8 mouse cellular contexts compared by ENCODE assay signal in genomic region chr13:50464621-50465562, GRCm38 (mm10). TPM values are rescaled to one million over a fixed set of nuclear protein-coding genes. Genes with fewer than 3 reads are reported as not detected.
DNase-seq lines count a peak whose midpoint lies in the region; ATAC-seq and TF ChIP-seq lines count a peak whose summit lies in the region.

No protein-coding gene starts in this region.

- no peak overlapping the region for H3K9ac ChIP-seq in lung, postnatal 0 days (replicated peaks; ENCODE audit: low read depth)
- H3K9ac ChIP-seq in limb, embryonic 12.5 days (replicated peaks) = no peak overlapping the region
- H3K9ac ChIP-seq in stomach, embryonic 15.5 days = no peak overlapping the region

- no peaks in the 10 kb centered on the region for H3K9me3 ChIP-seq in lung, postnatal 0 days (ENCODE audit: low read length)
- no peaks in the 10 kb centered on the region for H3K9me3 ChIP-seq in hindbrain, embryonic 10.5 days
- H3K9me3 ChIP-seq in limb, embryonic 12.5 days = no peaks in the 10 kb centered on the region
- no peaks in the 10 kb centered on the region for H3K9me3 ChIP-seq in stomach, embryonic 15.5 days

- no peak for ATAC-seq in lung, postnatal 0 days
- no peak for ATAC-seq in limb, embryonic 12.5 days (ENCODE audit: insufficient number of reproducible peaks, insufficient read depth, low FRiP score, low TSS enrichment, low read depth)
- ATAC-seq in stomach, embryonic 15.5 days (ENCODE audit: insufficient read depth, low FRiP score, low read depth) = no peak
- ATAC-seq in CD4-positive, CD25-positive, alpha-beta regulatory T cell, adult 4 months = no peak
- no peak for ATAC-seq in inflammation-experienced regulatory T-cells, adult 6 months

- H3K36me3 ChIP-seq in lung, postnatal 0 days (ENCODE audit: insufficient read depth, low read length) = no peaks in the 10 kb centered on the region
- no peaks in the 10 kb centered on the region for H3K36me3 ChIP-seq in hindbrain, embryonic 10.5 days
- no peaks in the 10 kb centered on the region for H3K36me3 ChIP-seq in limb, embryonic 12.5 days
- no peaks in the 10 kb centered on the region for H3K36me3 ChIP-seq in stomach, embryonic 15.5 days

- peak overlapping the region; percentile 34; the same call in 1 of the 2 replicates for H3K4me2 ChIP-seq in lung, postnatal 0 days (replicated peaks; ENCODE audit: low read depth, low read length)
- H3K4me2 ChIP-seq in limb, embryonic 12.5 days = peak overlapping the region; percentile 54
- H3K4me2 ChIP-seq in stomach, embryonic 15.5 days = peak overlapping the region; percentile 42

- no peaks in the 10 kb centered on the region for H3K4me1 ChIP-seq in lung, postnatal 0 days (ENCODE audit: insufficient read depth, low read depth, low read length)
- H3K4me1 ChIP-seq in hindbrain, embryonic 10.5 days (replicated peaks) = no peaks in the 10 kb centered on the region
- H3K4me1 ChIP-seq in limb, embryonic 12.5 days (replicated peaks) = no peaks in the 10 kb centered on the region
- H3K4me1 ChIP-seq in stomach, embryonic 15.5 days = no peaks in the 10 kb centered on the region
- no peaks in the 10 kb centered on the region for H3K4me1 ChIP-seq in cerebellum, adult 2 months (ENCODE audit: control insufficient read depth, insufficient read depth, low read length)

- no peak overlapping the region for H3K27ac ChIP-seq in lung, postnatal 0 days (ENCODE audit: low read length)
- no peak overlapping the region for H3K27ac ChIP-seq in hindbrain, embryonic 10.5 days
- H3K27ac ChIP-seq in limb, embryonic 12.5 days = no peak overlapping the region
- H3K27ac ChIP-seq in stomach, embryonic 15.5 days = no peak overlapping the region
- no peak overlapping the region for H3K27ac ChIP-seq in cerebellum, adult 2 months (ENCODE audit: insufficient read depth, low read length)

- WGBS in lung, postnatal 0 days = 19% methylated on average over 27 of the region's 27 CpGs
- WGBS in hindbrain, embryonic 10.5 days = 39% methylated on average over 27 of the region's 27 CpGs
- 29% methylated on average over 27 of the region's 27 CpGs for WGBS in limb, embryonic 12.5 days
- 27% methylated on average over 27 of the region's 27 CpGs for WGBS in stomach, embryonic 15.5 days
- WGBS in cerebellum, adult 2 months = 42% methylated on average over 27 of the region's 27 CpGs

- H3K4me3 ChIP-seq in lung, postnatal 0 days (ENCODE audit: low read depth, low read length) = no peak overlapping the region
- peak overlapping the region; percentile 38 for H3K4me3 ChIP-seq in hindbrain, embryonic 10.5 days
- peak overlapping the region; percentile 33 for H3K4me3 ChIP-seq in limb, embryonic 12.5 days (replicated peaks)
- peak overlapping the region; percentile 19 for H3K4me3 ChIP-seq in stomach, embryonic 15.5 days (replicated peaks)
- H3K4me3 ChIP-seq in cerebellum, adult 2 months (replicated peaks; ENCODE audit: insufficient read depth, low read depth, low read length) = no peak overlapping the region

- TF ChIP-seq POLR2A in cerebellum, adult 2 months (IDR thresholded peaks at IDR 0.05; ENCODE audit: borderline replicate concordance, insufficient read depth, low read length) = no peak

- peak; percentile 16; the same call in 1 of the 2 replicates for TF ChIP-seq CTCF in lung, postnatal 0 days (IDR thresholded peaks at IDR 0.05)
- TF ChIP-seq CTCF in cerebellum, adult 2 months (IDR thresholded peaks at IDR 0.05; ENCODE audit: borderline replicate concordance, insufficient read depth, low read depth, low read length) = no peak

- no peaks in the 10 kb centered on the region for H3K27me3 ChIP-seq in lung, postnatal 0 days (replicated peaks; ENCODE audit: insufficient read depth, low read length)
- no peaks in the 10 kb centered on the region for H3K27me3 ChIP-seq in hindbrain, embryonic 10.5 days (ENCODE audit: insufficient read depth, poor library complexity, severe bottlenecking)
- H3K27me3 ChIP-seq in limb, embryonic 12.5 days = no peaks in the 10 kb centered on the region
- no peaks in the 10 kb centered on the region for H3K27me3 ChIP-seq in stomach, embryonic 15.5 days (replicated peaks)
- no peaks in the 10 kb centered on the region for H3K27me3 ChIP-seq in cerebellum, adult 2 months (ENCODE audit: control insufficient read depth, insufficient read depth, low read length)

- DNase-seq in lung, postnatal 0 days (ENCODE audit: low spot score) = no peak
- no peak for DNase-seq in lung, postnatal 36 days
- DNase-seq in hindbrain, embryonic 10.5 days (ENCODE audit: low spot score) = peak; percentile 4
- no peak for DNase-seq in cerebellum, adult 2 months

- TF ChIP-seq EP300 in lung, postnatal 0 days (IDR thresholded peaks at IDR 0.05) = no peak

RNA-seq across cellular contexts. Expression of gene Nutm2, which starts 2.2 kb away (rescaled TPM):
- polyA plus RNA-seq in lung, postnatal 0 days (2015; fragmentation: Nextera tagmentation; extraction: Ambion mirVana) = not detected in 2 replicates
- not detected in 2 replicates for polyA plus RNA-seq in hindbrain, embryonic 10.5 days (2016; fragmentation: Nextera tagmentation; extraction: Ambion mirVana)
- polyA plus RNA-seq in limb, embryonic 12.5 days (2016; fragmentation: Nextera tagmentation; extraction: Ambion mirVana) = not detected in 2 replicates
- not detected in 2 replicates for polyA plus RNA-seq in stomach, embryonic 15.5 days (2015; fragmentation: Nextera tagmentation; extraction: Ambion mirVana)
- polyA plus RNA-seq in CD4-positive, CD25-positive, alpha-beta regulatory T cell, adult 4 months (2017; shearing (Covaris generic)) = not detected
- not detected for polyA plus RNA-seq in inflammation-experienced regulatory T-cells, adult 6 months (2017; shearing (Covaris generic))
- not detected in 2 replicates for polyA plus RNA-seq in cerebellum, adult 2 months (2012; rRNA removed)

RNA-seq across cellular contexts. Expression of gene Gm47429, which starts 21.2 kb away (rescaled TPM):
- not detected in 2 replicates for polyA plus RNA-seq in lung, postnatal 0 days (2015; fragmentation: Nextera tagmentation; extraction: Ambion mirVana)
- polyA plus RNA-seq in hindbrain, embryonic 10.5 days (2016; fragmentation: Nextera tagmentation; extraction: Ambion mirVana) = not detected in 2 replicates
- not detected in 2 replicates for polyA plus RNA-seq in limb, embryonic 12.5 days (2016; fragmentation: Nextera tagmentation; extraction: Ambion mirVana)
- polyA plus RNA-seq in stomach, embryonic 15.5 days (2015; fragmentation: Nextera tagmentation; extraction: Ambion mirVana) = not detected in 2 replicates
- not detected for polyA plus RNA-seq in CD4-positive, CD25-positive, alpha-beta regulatory T cell, adult 4 months (2017; shearing (Covaris generic))
- polyA plus RNA-seq in inflammation-experienced regulatory T-cells, adult 6 months (2017; shearing (Covaris generic)) = not detected
- polyA plus RNA-seq in cerebellum, adult 2 months (2012; rRNA removed) = not detected in 2 replicates

RNA-seq across cellular contexts. Expression of gene Fbxw17, which starts 47.2 kb away (rescaled TPM):
- polyA plus RNA-seq in lung, postnatal 0 days (2015; fragmentation: Nextera tagmentation; extraction: Ambion mirVana) = 22.4 and 22.9 TPM in 2 replicates
- 33.0 and 36.7 TPM in 2 replicates for polyA plus RNA-seq in hindbrain, embryonic 10.5 days (2016; fragmentation: Nextera tagmentation; extraction: Ambion mirVana)
- polyA plus RNA-seq in limb, embryonic 12.5 days (2016; fragmentation: Nextera tagmentation; extraction: Ambion mirVana) = 31.3 and 42.0 TPM in 2 replicates
- polyA plus RNA-seq in stomach, embryonic 15.5 days (2015; fragmentation: Nextera tagmentation; extraction: Ambion mirVana) = 21.9 and 22.0 TPM in 2 replicates
- 10 to 100 TPM; 24.7 to 43.6 TPM for polyA plus RNA-seq in CD4-positive, CD25-positive, alpha-beta regulatory T cell, adult 4 months (2017; shearing (Covaris generic))
- 10 to 100 TPM; 34.1 to 46.1 (median 41.4) TPM for polyA plus RNA-seq in inflammation-experienced regulatory T-cells, adult 6 months (2017; shearing (Covaris generic))
- 23.7 and 24.3 TPM in 2 replicates for polyA plus RNA-seq in cerebellum, adult 2 months (2012; rRNA removed)

Comparison
In these comparisons a context has a peak if more than half of its experiments do, and no peak if none do; other contexts are left out.
1. H3K4me3 ChIP-seq: peak in hindbrain, embryonic 10.5 days (single experiment), limb, embryonic 12.5 days (single experiment) and stomach, embryonic 15.5 days (single experiment); none in lung, postnatal 0 days (single experiment) and cerebellum, adult 2 months (single experiment).
2. Peak in every context shown above with its lines, with median percentiles within 50 percentile points of each other: H3K4me2 ChIP-seq.